Mouse (Mus musculus) MEL (cell line): Measurements from ENCODE around the gene Mymk. TPM values are rescaled to one million over a fixed set of nuclear protein-coding genes. Genes with fewer than 3 reads are reported as not detected.

Experiments
- DNase-seq: peaks from one replicate; pipeline ENCODE4 v3.0.0; 2011; ENCODE audit warnings: low read depth, low spot score
- H3K27ac ChIP-seq: 2 replicates; pipeline ENCODE4 v1.5.1; 2012; ENCODE audit warnings: low read depth, mild to moderate bottlenecking, control low read depth, low read length, moderate library complexity; ENCODE audit not compliant: control insufficient read depth
- H3K27me3 ChIP-seq, 2 experiments: fragments of 150-350 bp in 1 of 2; sonication (generic) in 1 of 2; 2 replicates each; pipeline ENCODE4 v1.6.1; 2012; ENCODE audit warnings: low read length in 2 of 2, mild to moderate bottlenecking in 2 of 2, improper control_type of control experiment in 1 of 2, moderate library complexity in 1 of 2; ENCODE audit not compliant: insufficient read depth in 2 of 2, control insufficient read depth in 1 of 2
- H3K36me3 ChIP-seq, 2 experiments: 2 replicates each; pipeline ENCODE4 v1.6.1; 2012 to 2014; ENCODE audit warnings: low read length in 2 of 2, improper control_type of control experiment in 1 of 2, inconsistent platforms in 1 of 2, mild to moderate bottlenecking in 1 of 2; ENCODE audit not compliant: insufficient read depth in 2 of 2, control insufficient read depth in 1 of 2
- H3K4me1 ChIP-seq, 2 experiments: fragments of 150-350 bp in 1 of 2; sonication (generic) in 1 of 2; 2 replicates each; pipeline ENCODE4 v1.6.1; 2012; ENCODE audit warnings: low read length in 2 of 2, improper control_type of control experiment in 1 of 2, mild to moderate bottlenecking in 1 of 2; ENCODE audit not compliant: insufficient read depth in 2 of 2, control insufficient read depth in 1 of 2
- H3K4me3 ChIP-seq, 2 experiments: fragments of 150-350 bp in 1 of 2; sonication (generic) in 1 of 2; 2 replicates each; pipeline ENCODE4 v1.5.1; 2012; ENCODE audit warnings: low read depth in 2 of 2, low read length in 2 of 2, mild to moderate bottlenecking in 2 of 2, moderate library complexity in 2 of 2, control low read depth in 1 of 2, improper control_type of control experiment in 1 of 2; ENCODE audit not compliant: control insufficient read depth in 1 of 2, insufficient read depth in 1 of 2
- H3K79me2 ChIP-seq: 2 replicates; pipeline ENCODE4 v1.6.1; 2012; ENCODE audit warnings: mild to moderate bottlenecking, low read length, moderate library complexity; ENCODE audit not compliant: control insufficient read depth, poor library complexity, insufficient read depth
- H3K9ac ChIP-seq: 2 replicates; pipeline ENCODE4 v1.6.1; 2012; ENCODE audit warnings: low read depth, mild to moderate bottlenecking, control low read depth, low read length, moderate library complexity; ENCODE audit not compliant: control insufficient read depth, poor library complexity, severe bottlenecking
- H3K9me3 ChIP-seq: fragments of 150-350 bp; sonication (generic); replicated peaks from 2 replicates; pipeline ENCODE4 v1.6.1; 2012; ENCODE audit warnings: mild to moderate bottlenecking, low read length, improper control_type of control experiment, moderate library complexity; ENCODE audit not compliant: insufficient read depth
- BHLHE40 ChIP-seq: IDR thresholded peaks from 2 replicates; pipeline ENCODE4 v1.6.1; 2012; ENCODE audit warnings: low read depth, mild to moderate bottlenecking, inconsistent platforms, low read length, improper control_type of control experiment, borderline replicate concordance
- CHD1 ChIP-seq: IDR thresholded peaks from 2 replicates; pipeline ENCODE4 v1.6.1; 2012; ENCODE audit warnings: low read depth, mild to moderate bottlenecking, inconsistent platforms, low read length, improper control_type of control experiment
- CHD2 ChIP-seq: IDR thresholded peaks from 2 replicates; pipeline ENCODE4 v1.6.1; 2011; ENCODE audit warnings: low read length, improper control_type of control experiment
- CTCF ChIP-seq, 3 experiments: IDR thresholded peaks in 2 of 3; conservative IDR thresholded peaks in 1 of 3; 2 replicates each; pipeline ENCODE4 v1.5.1; 2011 to 2012; ENCODE audit warnings: low read length in 3 of 3, low read depth in 2 of 3, mild to moderate bottlenecking in 2 of 3, improper control_type of control experiment in 1 of 3, inconsistent platforms in 1 of 3, mixed read lengths in 1 of 3, moderate library complexity in 1 of 3; ENCODE audit not compliant: control insufficient read depth in 1 of 3, insufficient read depth in 1 of 3, poor library complexity in 1 of 3, severe bottlenecking in 1 of 3
- EP300 ChIP-seq, 2 experiments: IDR thresholded peaks; 2 replicates each; pipeline ENCODE4 v1.6.1; 2011; ENCODE audit warnings: improper control_type of control experiment in 2 of 2, low read length in 2 of 2, low read depth in 1 of 2, mild to moderate bottlenecking in 1 of 2
- GABPA ChIP-seq: IDR thresholded peaks from 2 replicates; pipeline ENCODE4 v1.6.1; 2012; ENCODE audit warnings: low read depth, mild to moderate bottlenecking, inconsistent platforms, low read length, improper control_type of control experiment, moderate library complexity
- GATA1 ChIP-seq: IDR thresholded peaks from 2 replicates; pipeline ENCODE4 v1.6.1; 2011; ENCODE audit warnings: low read depth, low read length, improper control_type of control experiment
- HCFC1 ChIP-seq: IDR thresholded peaks from 2 replicates; pipeline ENCODE4 v1.6.1; 2012; ENCODE audit warnings: low read depth, mild to moderate bottlenecking, inconsistent platforms, low read length, improper control_type of control experiment, moderate library complexity
- JUND ChIP-seq: IDR thresholded peaks from 2 replicates; pipeline ENCODE4 v1.6.1; 2011; ENCODE audit warnings: low read depth, mild to moderate bottlenecking, improper control_type of control experiment, low read length
- KAT2A ChIP-seq: conservative IDR thresholded peaks from 2 replicates; pipeline ENCODE4 v1.6.1; 2012; ENCODE audit warnings: low read depth, low read length, improper control_type of control experiment, inconsistent platforms
- MAZ ChIP-seq: IDR thresholded peaks from 2 replicates; pipeline ENCODE4 v1.6.1; 2012; ENCODE audit warnings: low read depth, mild to moderate bottlenecking, inconsistent platforms, low read length, improper control_type of control experiment
- MXI1 ChIP-seq: IDR thresholded peaks from 2 replicates; pipeline ENCODE4 v1.6.1; 2011; ENCODE audit warnings: mild to moderate bottlenecking, low read depth, low read length, improper control_type of control experiment
- MYB ChIP-seq: IDR thresholded peaks from 2 replicates; pipeline ENCODE4 v1.6.1; 2011; ENCODE audit warnings: mild to moderate bottlenecking, low read depth, low read length, improper control_type of control experiment
- NELFE ChIP-seq: IDR thresholded peaks from 2 replicates; pipeline ENCODE4 v1.6.1; 2011; ENCODE audit warnings: low read depth, low read length, improper control_type of control experiment
- POLR2A ChIP-seq, 2 experiments: IDR thresholded peaks; 2 replicates each; pipeline ENCODE4 v1.6.1; 2011 to 2012; ENCODE audit warnings: low read length in 2 of 2, mild to moderate bottlenecking in 2 of 2, control low read depth in 1 of 2, improper control_type of control experiment in 1 of 2, low read depth in 1 of 2, moderate library complexity in 1 of 2; ENCODE audit not compliant: control insufficient read depth in 1 of 2, insufficient read depth in 1 of 2, poor library complexity in 1 of 2
- RAD21 ChIP-seq: IDR thresholded peaks from 2 replicates; pipeline ENCODE4 v1.6.1; 2011; ENCODE audit warnings: mild to moderate bottlenecking, low read depth, low read length, improper control_type of control experiment
- SIN3A ChIP-seq: IDR thresholded peaks from 2 replicates; pipeline ENCODE4 v1.6.1; 2012; ENCODE audit warnings: low read length, improper control_type of control experiment, inconsistent platforms
- SMC3 ChIP-seq: IDR thresholded peaks from 2 replicates; pipeline ENCODE4 v1.6.1; 2011; ENCODE audit warnings: low read depth, low read length, improper control_type of control experiment
- TAL1 ChIP-seq: IDR thresholded peaks from 2 replicates; pipeline ENCODE4 v1.6.1; 2012; ENCODE audit warnings: mild to moderate bottlenecking, inconsistent platforms, low read length, moderate library complexity, mixed read lengths
- TBP ChIP-seq: IDR thresholded peaks from 2 replicates; pipeline ENCODE4 v1.8.0; 2011; ENCODE audit warnings: low read depth, low read length, improper control_type of control experiment
- TCF12 ChIP-seq: IDR thresholded peaks from 2 replicates; pipeline ENCODE4 v1.6.1; 2014; ENCODE audit warnings: low read depth, mild to moderate bottlenecking, inconsistent platforms, low read length, improper control_type of control experiment, moderate library complexity
- UBTF ChIP-seq: IDR thresholded peaks from 2 replicates; pipeline ENCODE4 v1.6.1; 2012; ENCODE audit warnings: low read depth, mild to moderate bottlenecking, inconsistent platforms, low read length, improper control_type of control experiment, moderate library complexity, borderline replicate concordance; ENCODE audit not compliant: insufficient read depth
- USF2 ChIP-seq, 2 experiments: IDR thresholded peaks; 2 replicates each; pipeline ENCODE4 v1.6.1; 2011 to 2012; ENCODE audit warnings: improper control_type of control experiment in 2 of 2, low read length in 2 of 2, borderline replicate concordance in 1 of 2, inconsistent platforms in 1 of 2, low read depth in 1 of 2, mild to moderate bottlenecking in 1 of 2; ENCODE audit not compliant: insufficient read depth in 1 of 2
- ZNF384 ChIP-seq: IDR thresholded peaks from 2 replicates; pipeline ENCODE4 v1.6.1; 2012; ENCODE audit warnings: low read depth, mild to moderate bottlenecking, inconsistent platforms, low read length, improper control_type of control experiment
- polyA plus RNA-seq, 2 experiments: library from polyadenylated mRNA; stranded (reverse) in 1 of 2; unstranded in 1 of 2; fragments of >175 nt in 1 of 2; fragments of >200 nt in 1 of 2; gene quantifications; 2 replicates each; pipeline versions ENCODE4 v1.2.1 to v1.2.4; 2012; ENCODE audit warnings: low replicate concordance in 2 of 2, low read depth in 1 of 2; ENCODE audit not compliant: insufficient read length in 2 of 2, insufficient read depth in 1 of 2, missing spikeins in 1 of 2
- total RNA-seq: library from RNA; depleted of rRNA; stranded (reverse); fragments of 300-350 nt; gene quantifications from 2 replicates; pipeline ENCODE4 v1.2.3, GENCODE M21; 2012

Mymk gene
- total and polyA plus RNA-seq, 3 experiments, result not detected

DNA sequence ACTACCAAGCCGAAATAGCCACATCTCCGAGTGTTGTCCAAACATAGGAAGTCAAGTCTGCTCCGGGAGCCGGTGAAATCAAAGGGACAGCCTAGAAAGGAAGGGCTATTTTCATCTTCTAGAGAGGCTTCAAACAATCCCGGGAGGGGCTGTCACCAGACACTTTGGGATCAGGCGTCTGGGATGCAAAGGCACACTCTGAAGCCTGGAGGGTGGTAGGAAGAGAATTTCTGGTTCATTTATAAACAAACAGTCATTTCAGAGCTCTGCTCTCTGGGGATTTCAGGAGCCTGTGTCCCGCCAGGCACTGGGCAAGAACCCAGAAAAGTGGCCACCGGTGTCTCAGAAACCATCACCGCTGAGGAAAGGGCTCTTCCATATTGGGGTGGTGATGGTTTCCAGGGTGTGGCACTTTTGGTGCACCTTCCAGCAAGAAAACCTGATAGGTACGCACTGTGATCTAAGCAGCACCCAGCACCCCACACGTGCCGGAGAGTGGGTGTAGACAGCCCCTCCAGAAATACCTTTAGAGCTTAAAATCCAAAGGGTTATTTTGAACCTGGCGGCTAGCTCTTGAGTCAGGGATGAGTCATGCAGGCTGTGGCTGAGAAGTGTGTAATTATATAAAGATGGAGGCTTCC lies 24.5 kb upstream of the Mymk start:
- no peak for DNase-seq
- no peaks in the 10 kb centered on the region for H3K79me2 ChIP-seq
- H3K9ac ChIP-seq, result no peak overlapping the region
- no peaks in the 10 kb centered on the region; a peak in 1 of 4 replicates for H3K27me3 ChIP-seq
- TF ChIP-seq GABPA (no peak), KAT2A (no peak), HCFC1 (no peak), MYB (no peak), CHD1 (no peak), CHD2 (no peak), TCF12 (no peak), SIN3A (no peak), GATA1 (no peak), CTCF (IDR thresholded peaks at IDR 0.05 in 2 of 3, conservative IDR thresholded peaks at IDR 0.05 in 1 of 3; ENCODE audit: control insufficient read depth in 1 of 3, insufficient read depth in 1 of 3, low read depth in 2 of 3, low read length in 3 of 3, poor library complexity in 1 of 3, severe bottlenecking in 1 of 3) (no peak), TAL1 (no peak), EP300 (IDR thresholded peaks at IDR 0.05; ENCODE audit: low read depth in 1 of 2, low read length in 2 of 2) (no peak), NELFE (no peak), BHLHE40 (no peak), ZNF384 (no peak), RAD21 (no peak)
- H3K4me3 ChIP-seq, result no peak overlapping the region
- H3K27ac ChIP-seq, result no peak overlapping the region
- no peaks in the 10 kb centered on the region for H3K4me1 ChIP-seq
- H3K36me3 ChIP-seq, result no peaks in the 10 kb centered on the region
- no peaks in the 10 kb centered on the region for H3K9me3 ChIP-seq

DNA sequence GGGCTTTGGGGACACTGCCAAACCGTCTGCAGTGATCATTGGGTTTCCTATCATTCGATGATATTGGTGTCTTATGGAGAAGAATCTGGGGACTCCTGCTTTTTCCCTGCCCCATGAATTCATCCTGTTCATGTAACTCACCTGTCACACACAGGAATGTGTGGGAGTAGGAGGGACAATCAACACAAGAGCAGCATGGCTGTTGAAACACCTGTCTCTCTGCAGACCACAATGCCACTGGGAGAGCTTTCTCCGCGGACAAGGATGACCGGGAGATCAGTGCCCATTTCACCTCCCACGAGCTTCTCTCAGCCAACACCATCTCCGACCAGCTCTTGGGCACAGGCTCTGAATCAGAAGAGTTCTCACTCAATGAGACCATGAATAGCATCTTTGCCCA lies 23.2 kb upstream of the Mymk start:
- no peaks in the 10 kb centered on the region for H3K9me3 ChIP-seq
- H3K79me2 ChIP-seq, result no peaks in the 10 kb centered on the region
- H3K9ac ChIP-seq, result no peak overlapping the region
- no peaks in the 10 kb centered on the region; a peak in 2 of 4 replicates for H3K27me3 ChIP-seq
- DNase-seq, result no peak
- H3K4me3 ChIP-seq, result no peak overlapping the region
- H3K4me1 ChIP-seq, result no peaks in the 10 kb centered on the region
- TF ChIP-seq KAT2A, result no peak
- TF ChIP-seq GABPA, result no peak
- no peak for TF ChIP-seq JUND
- TF ChIP-seq RAD21, result no peak
- TF ChIP-seq UBTF, result no peak
- TF ChIP-seq USF2 (IDR thresholded peaks at IDR 0.05; ENCODE audit: borderline replicate concordance in 1 of 2, insufficient read depth in 1 of 2, low read depth in 1 of 2, low read length in 2 of 2), result no peak
- no peak for TF ChIP-seq POLR2A (IDR thresholded peaks at IDR 0.05; ENCODE audit: control insufficient read depth in 1 of 2, insufficient read depth in 1 of 2, low read depth in 1 of 2, low read length in 2 of 2, poor library complexity in 1 of 2)
- TF ChIP-seq EP300 (IDR thresholded peaks at IDR 0.05; ENCODE audit: low read depth in 1 of 2, low read length in 2 of 2), result no peak
- TF ChIP-seq GATA1, result no peak
- no peak for TF ChIP-seq TBP
- no peak for TF ChIP-seq MXI1
- no peak for TF ChIP-seq ZNF384
- no peak for TF ChIP-seq SMC3
- no peak for TF ChIP-seq MAZ
- H3K27ac ChIP-seq, result no peak overlapping the region
- H3K36me3 ChIP-seq, result no peaks in the 10 kb centered on the region
